Comparison of ENCODE assay signal across 29 mouse cellular contexts in the genomic region with DNA sequence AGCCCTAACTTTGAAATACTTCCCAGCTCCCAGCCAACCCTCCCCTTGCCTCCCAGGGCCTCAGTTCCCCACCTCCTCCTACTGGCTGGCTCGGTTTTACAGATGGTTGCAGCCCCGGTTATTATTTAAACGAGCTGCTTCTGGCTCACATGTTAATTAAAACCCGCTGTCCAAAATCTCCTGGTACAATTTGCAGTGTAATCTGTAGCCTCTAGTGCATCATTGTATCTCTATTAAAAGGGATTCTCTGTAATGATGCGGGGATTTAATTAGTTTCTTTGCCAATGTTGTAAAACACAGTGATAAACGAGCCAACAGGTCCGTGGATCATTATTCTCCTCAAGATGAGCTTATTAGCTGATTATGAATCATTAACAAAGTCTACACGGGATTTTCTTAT.
DNase-seq lines count a peak whose midpoint lies in the region; ATAC-seq lines count a peak whose summit lies in the region.
"Had no signal": no experiment of that assay in that cellular context is flagged by ENCODE, and none has a peak within 500 bp of the region (broad histone marks: within the 10 kb centered on the region; RNA-seq: fewer than 3 reads in every experiment).

No protein-coding gene starts in this region.

- peak; percentile 46 for DNase-seq in forebrain, embryonic 11.5 days (ENCODE audit: low spot score)
- no peak for DNase-seq in neural tube, embryonic 10.5 days (ENCODE audit: extremely low spot score, low spot score)
- no peak for DNase-seq in left cerebral cortex, postnatal 10 days (ENCODE audit: extremely low spot score in 1 of 2, low spot score in 2 of 2)
- DNase-seq in embryo, embryonic 10 days (ENCODE audit: low spot score), result no peak
- DNase-seq: adrenal gland, adult 8-10 months; cerebellum, adult 11 months; cerebellum, adult 9-10 months; cerebellum, postnatal 36 days; embryo, embryonic 11 days; gastrocnemius, postnatal 25 days; heart, adult 11 months; kidney, adult 9 months; kidney, postnatal 10 days; retina, postnatal 1 day; right cerebral cortex, postnatal 14 days; thymus, postnatal 14 days had no signal

- H3K27ac ChIP-seq in forebrain, embryonic 11.5 days (ENCODE audit: low read depth, low read length), result no peak overlapping the region
- H3K27ac ChIP-seq in forebrain, embryonic 12.5 days, result no peak overlapping the region
- no peak overlapping the region for H3K27ac ChIP-seq in hindbrain, embryonic 15.5 days (replicated peaks)
- no peak overlapping the region for H3K27ac ChIP-seq in hindbrain, embryonic 12.5 days
- H3K27ac ChIP-seq in neural tube, embryonic 13.5 days (replicated peaks), result no peak overlapping the region
- H3K27ac ChIP-seq: heart, embryonic 10.5 days; heart, embryonic 15.5 days; limb, embryonic 12.5 days; lung, embryonic 15.5 days; midbrain, embryonic 12.5 days; neural tube, embryonic 12.5 days had no signal

- H3K36me3 ChIP-seq in forebrain, embryonic 11.5 days (ENCODE audit: control insufficient read depth, insufficient read depth, low read length), result no peaks in the 10 kb centered on the region
- H3K36me3 ChIP-seq in forebrain, embryonic 12.5 days (replicated peaks), result no peaks in the 10 kb centered on the region
- H3K36me3 ChIP-seq in hindbrain, embryonic 15.5 days, result no peaks in the 10 kb centered on the region
- no peaks in the 10 kb centered on the region for H3K36me3 ChIP-seq in hindbrain, embryonic 12.5 days
- H3K36me3 ChIP-seq in neural tube, embryonic 13.5 days, result no peaks in the 10 kb centered on the region
- H3K36me3 ChIP-seq: G1E; heart, embryonic 10.5 days; heart, embryonic 15.5 days; limb, embryonic 12.5 days; lung, embryonic 15.5 days; midbrain, embryonic 12.5 days; neural tube, embryonic 12.5 days had no signal

- no peak for ATAC-seq in forebrain, embryonic 11.5 days (replicated peaks; ENCODE audit: low FRiP score)
- no peak for ATAC-seq in forebrain, embryonic 12.5 days (ENCODE audit: low FRiP score)
- ATAC-seq in hindbrain, embryonic 15.5 days (ENCODE audit: low FRiP score, low read depth), result peak; percentile 54; the same call in 1 of the 2 replicates
- ATAC-seq in hindbrain, embryonic 12.5 days (ENCODE audit: low FRiP score), result no peak
- peak; percentile 69 for ATAC-seq in neural tube, embryonic 13.5 days (ENCODE audit: low read depth)
- ATAC-seq: intestine, postnatal 0 days had no signal

- 50% methylated on average over 8 of the region's 8 CpGs for WGBS in forebrain, embryonic 11.5 days
- 45% methylated on average over 8 of the region's 8 CpGs for WGBS in forebrain, embryonic 12.5 days
- 34% methylated on average over 8 of the region's 8 CpGs for WGBS in hindbrain, embryonic 15.5 days
- WGBS in hindbrain, embryonic 12.5 days, result 67% methylated on average over 8 of the region's 8 CpGs
- WGBS in neural tube, embryonic 13.5 days, result 47% methylated on average over 8 of the region's 8 CpGs

- H3K4me2 ChIP-seq in forebrain, embryonic 11.5 days (ENCODE audit: low read depth, low read length, severe bottlenecking), result no peak overlapping the region
- H3K4me2 ChIP-seq in forebrain, embryonic 12.5 days, result no peak overlapping the region
- no peak overlapping the region for H3K4me2 ChIP-seq in hindbrain, embryonic 15.5 days
- no peak overlapping the region for H3K4me2 ChIP-seq in hindbrain, embryonic 12.5 days (replicated peaks)
- no peak overlapping the region for H3K4me2 ChIP-seq in neural tube, embryonic 13.5 days
- H3K4me2 ChIP-seq: heart, embryonic 15.5 days; limb, embryonic 12.5 days; liver, embryonic 11.5 days; lung, embryonic 15.5 days; midbrain, embryonic 12.5 days; neural tube, embryonic 12.5 days had no signal

- intact Hi-C loops in left cerebral cortex, postnatal 10 days (cut with DNase I), result loop anchor here (10.0 kb wide), 1 partner anchor 173 kb away; no protein-coding TSS in a partner anchor

- no peaks in the 10 kb centered on the region for H3K4me1 ChIP-seq in forebrain, embryonic 11.5 days (replicated peaks; ENCODE audit: control insufficient read depth, insufficient read depth, low read length)
- H3K4me1 ChIP-seq in forebrain, embryonic 12.5 days, result peaks cover 21% of the 10 kb centered on the region
- peaks cover 17% of the 10 kb centered on the region for H3K4me1 ChIP-seq in hindbrain, embryonic 15.5 days (replicated peaks)
- peaks cover 9% of the 10 kb centered on the region; the same call in 1 of the 2 replicates for H3K4me1 ChIP-seq in hindbrain, embryonic 12.5 days
- H3K4me1 ChIP-seq in neural tube, embryonic 13.5 days (replicated peaks), result peaks cover 14% of the 10 kb centered on the region; the same call in 1 of the 2 replicates
- H3K4me1 ChIP-seq: heart, embryonic 15.5 days; neural tube, embryonic 12.5 days had no signal

- no peaks in the 10 kb centered on the region for H3K9me3 ChIP-seq in forebrain, embryonic 11.5 days (ENCODE audit: control insufficient read depth, low read length)
- H3K9me3 ChIP-seq in forebrain, embryonic 12.5 days, result no peaks in the 10 kb centered on the region
- no peaks in the 10 kb centered on the region for H3K9me3 ChIP-seq in hindbrain, embryonic 15.5 days
- H3K9me3 ChIP-seq in hindbrain, embryonic 12.5 days (replicated peaks), result no peaks in the 10 kb centered on the region
- no peaks in the 10 kb centered on the region for H3K9me3 ChIP-seq in neural tube, embryonic 13.5 days
- H3K9me3 ChIP-seq: G1E; heart, embryonic 10.5 days; heart, embryonic 15.5 days; limb, embryonic 12.5 days; lung, embryonic 15.5 days; midbrain, embryonic 12.5 days; neural tube, embryonic 12.5 days had no signal

- no peak overlapping the region for H3K9ac ChIP-seq in forebrain, embryonic 11.5 days (ENCODE audit: low read length)
- H3K9ac ChIP-seq in forebrain, embryonic 12.5 days, result no peak overlapping the region
- no peak overlapping the region for H3K9ac ChIP-seq in hindbrain, embryonic 15.5 days
- H3K9ac ChIP-seq in hindbrain, embryonic 12.5 days, result no peak overlapping the region
- H3K9ac ChIP-seq in neural tube, embryonic 13.5 days, result no peak overlapping the region
- H3K9ac ChIP-seq: heart, embryonic 15.5 days; limb, embryonic 12.5 days; lung, embryonic 15.5 days; midbrain, embryonic 12.5 days; neural tube, embryonic 12.5 days had no signal

- H3K27me3 ChIP-seq in forebrain, embryonic 11.5 days (ENCODE audit: control insufficient read depth, insufficient read depth, low read length), result peaks cover 4% of the 10 kb centered on the region
- peaks cover 68% of the 10 kb centered on the region for H3K27me3 ChIP-seq in forebrain, embryonic 12.5 days
- H3K27me3 ChIP-seq in hindbrain, embryonic 15.5 days, result peaks cover 37% of the 10 kb centered on the region
- H3K27me3 ChIP-seq in hindbrain, embryonic 12.5 days, result peaks cover 9% of the 10 kb centered on the region
- H3K27me3 ChIP-seq in neural tube, embryonic 13.5 days, result peaks cover 79% of the 10 kb centered on the region

- H3K4me3 ChIP-seq in forebrain, embryonic 11.5 days (ENCODE audit: low read depth, low read length), result no peak overlapping the region
- no peak overlapping the region for H3K4me3 ChIP-seq in forebrain, embryonic 12.5 days (replicated peaks)
- H3K4me3 ChIP-seq in hindbrain, embryonic 15.5 days, result no peak overlapping the region
- H3K4me3 ChIP-seq in hindbrain, embryonic 12.5 days, result no peak overlapping the region
- H3K4me3 ChIP-seq in neural tube, embryonic 13.5 days, result no peak overlapping the region
- H3K4me3 ChIP-seq: heart, embryonic 10.5 days; heart, embryonic 15.5 days; limb, embryonic 12.5 days; lung, embryonic 15.5 days; midbrain, embryonic 12.5 days; neural tube, embryonic 12.5 days had no signal

Comparison
In these comparisons a context has a peak if more than half of its experiments do, and no peak if none do; other contexts are left out.
1. ATAC-seq: peak in hindbrain, embryonic 15.5 days (single experiment) and neural tube, embryonic 13.5 days (single experiment); none in forebrain, embryonic 11.5 days (single experiment), forebrain, embryonic 12.5 days (single experiment) and hindbrain, embryonic 12.5 days (single experiment).